Mouse (Mus musculus): ENCODE results near the gene Sf3a2. TPM values are rescaled to one million over a fixed set of nuclear protein-coding genes. Genes with fewer than 3 reads are reported as not detected.
A peak's percentile ranks its signal among the peaks of the same experiment; 100 is the strongest.

Gene Sf3a2
- polyA plus RNA-seq, 1 experiment from 2014 or later, result 84.4 TPM

DNA sequence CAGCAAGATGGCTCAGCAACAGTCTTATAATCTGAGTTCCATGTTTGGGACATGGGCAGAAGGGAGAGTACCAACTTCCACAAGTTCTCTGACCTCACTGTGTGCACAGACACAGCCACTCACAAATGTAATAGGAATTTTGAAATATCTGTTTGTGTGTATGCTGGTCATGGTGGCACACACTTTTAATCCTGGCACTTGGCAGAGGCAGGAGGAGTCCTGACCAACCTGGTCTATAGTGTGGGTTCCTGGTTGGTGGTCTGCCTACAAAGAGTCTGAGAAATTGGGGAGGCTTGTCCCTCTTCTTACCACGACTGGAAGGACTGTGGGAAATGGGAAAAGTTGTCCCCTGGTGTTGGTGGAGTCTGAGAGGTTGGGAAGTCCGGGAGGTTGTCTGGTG is 41.5 kb upstream of the Sf3a2 start:
- H3K27me3 ChIP-seq (ENCODE audit: control insufficient read depth, insufficient read depth, low read length), result no peaks in the 10 kb centered on the region
- no peak overlapping the region for H3K27ac ChIP-seq (ENCODE audit: low read depth, low read length)
- ATAC-seq (ENCODE audit: low FRiP score) (no peak), DNase-seq (ENCODE audit: low spot score) (no peak)
- peak overlapping the region; percentile 99 for H3K4me3 ChIP-seq (ENCODE audit: low read depth, low read length)
- peaks cover 18% of the 10 kb centered on the region for H3K4me1 ChIP-seq (replicated peaks; ENCODE audit: control insufficient read depth, insufficient read depth, low read length)
- no peaks in the 10 kb centered on the region for H3K9me3 ChIP-seq (ENCODE audit: control insufficient read depth, low read length)
- H3K9ac ChIP-seq (ENCODE audit: low read depth, low read length), result 0 out of 2 replicates have a peak overlapping the region, but pooled peaks have one; percentile 8
- WGBS, result 59% methylated on average over 2 of the region's 2 CpGs
- H3K4me2 ChIP-seq (replicated peaks; ENCODE audit: low read depth, low read length), result peak overlapping the region; percentile 97
- no peaks in the 10 kb centered on the region for H3K36me3 ChIP-seq (ENCODE audit: control insufficient read depth, insufficient read depth, low read length)

- H3K4me3 ChIP-seq (ENCODE audit: low read depth, low read length), result no peak overlapping the region
- DNase-seq (ENCODE audit: low spot score) (no peak), ATAC-seq (ENCODE audit: low FRiP score) (no peak)
- 85% methylated on average over 4 of the region's 4 CpGs for WGBS
- peaks cover 15% of the 10 kb centered on the region for H3K4me1 ChIP-seq (replicated peaks; ENCODE audit: control insufficient read depth, insufficient read depth, low read length)
- 0 out of 2 replicates have a peak overlapping the region, but pooled peaks have one; percentile 8 for H3K9ac ChIP-seq (ENCODE audit: low read depth, low read length)
- H3K27me3 ChIP-seq (ENCODE audit: control insufficient read depth, insufficient read depth, low read length), result no peaks in the 10 kb centered on the region
- no peak overlapping the region for H3K27ac ChIP-seq (ENCODE audit: low read depth, low read length)
- H3K4me2 ChIP-seq (replicated peaks; ENCODE audit: low read depth, low read length), result peak overlapping the region; percentile 97; the same call in 1 of the 2 replicates
- H3K36me3 ChIP-seq (ENCODE audit: control insufficient read depth, insufficient read depth, low read length), result no peaks in the 10 kb centered on the region
- no peaks in the 10 kb centered on the region for H3K9me3 ChIP-seq (ENCODE audit: control insufficient read depth, low read length)
Observed at GRCm38 (mm10) chr10:80756967-80757366, 41.0 kb upstream of the Sf3a2 start.

- ATAC-seq (ENCODE audit: low FRiP score) (no peak), DNase-seq (ENCODE audit: low spot score) (peak; percentile 53)
- no peaks in the 10 kb centered on the region for H3K9me3 ChIP-seq (ENCODE audit: control insufficient read depth, low read length)
- no peaks in the 10 kb centered on the region for H3K27me3 ChIP-seq (ENCODE audit: control insufficient read depth, insufficient read depth, low read length)
- H3K4me3 ChIP-seq (ENCODE audit: low read depth, low read length), result no peak overlapping the region
- H3K4me1 ChIP-seq (replicated peaks; ENCODE audit: control insufficient read depth, insufficient read depth, low read length), result peaks cover 11% of the 10 kb centered on the region; the same call in 1 of the 2 replicates
- H3K27ac ChIP-seq (ENCODE audit: low read depth, low read length), result no peak overlapping the region
- 42% methylated on average over 5 of the region's 5 CpGs for WGBS
- no peak overlapping the region for H3K9ac ChIP-seq (ENCODE audit: low read depth, low read length)
- no peaks in the 10 kb centered on the region for H3K36me3 ChIP-seq (ENCODE audit: control insufficient read depth, insufficient read depth, low read length)
- no peak overlapping the region for H3K4me2 ChIP-seq (replicated peaks; ENCODE audit: low read depth, low read length)
Observed at GRCm38 (mm10) chr10:80757717-80758116, 40.3 kb upstream of the Sf3a2 start.

DNA sequence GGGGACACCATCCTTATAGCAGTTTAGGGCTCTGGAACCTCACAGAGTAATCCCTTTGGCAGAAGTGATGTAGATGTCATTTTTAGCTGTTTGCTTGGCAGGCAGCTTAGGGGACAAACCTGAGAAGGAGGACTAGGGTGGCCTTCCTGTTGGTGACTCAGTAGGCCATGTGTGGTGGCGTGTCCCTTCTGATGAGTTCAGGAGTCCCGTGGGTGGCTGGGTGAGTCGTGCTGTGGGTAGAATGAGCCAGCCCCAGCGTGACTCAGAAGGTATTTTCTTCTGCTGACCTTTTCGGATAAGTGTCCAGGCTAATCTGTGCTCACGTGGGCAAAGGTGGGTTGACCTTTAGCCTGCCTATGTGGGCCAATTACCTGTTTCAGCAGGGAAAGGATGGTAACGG is 39.3 kb upstream of the Sf3a2 start:
- ATAC-seq (ENCODE audit: low FRiP score) (no peak), DNase-seq (ENCODE audit: low spot score) (no peak)

DNA sequence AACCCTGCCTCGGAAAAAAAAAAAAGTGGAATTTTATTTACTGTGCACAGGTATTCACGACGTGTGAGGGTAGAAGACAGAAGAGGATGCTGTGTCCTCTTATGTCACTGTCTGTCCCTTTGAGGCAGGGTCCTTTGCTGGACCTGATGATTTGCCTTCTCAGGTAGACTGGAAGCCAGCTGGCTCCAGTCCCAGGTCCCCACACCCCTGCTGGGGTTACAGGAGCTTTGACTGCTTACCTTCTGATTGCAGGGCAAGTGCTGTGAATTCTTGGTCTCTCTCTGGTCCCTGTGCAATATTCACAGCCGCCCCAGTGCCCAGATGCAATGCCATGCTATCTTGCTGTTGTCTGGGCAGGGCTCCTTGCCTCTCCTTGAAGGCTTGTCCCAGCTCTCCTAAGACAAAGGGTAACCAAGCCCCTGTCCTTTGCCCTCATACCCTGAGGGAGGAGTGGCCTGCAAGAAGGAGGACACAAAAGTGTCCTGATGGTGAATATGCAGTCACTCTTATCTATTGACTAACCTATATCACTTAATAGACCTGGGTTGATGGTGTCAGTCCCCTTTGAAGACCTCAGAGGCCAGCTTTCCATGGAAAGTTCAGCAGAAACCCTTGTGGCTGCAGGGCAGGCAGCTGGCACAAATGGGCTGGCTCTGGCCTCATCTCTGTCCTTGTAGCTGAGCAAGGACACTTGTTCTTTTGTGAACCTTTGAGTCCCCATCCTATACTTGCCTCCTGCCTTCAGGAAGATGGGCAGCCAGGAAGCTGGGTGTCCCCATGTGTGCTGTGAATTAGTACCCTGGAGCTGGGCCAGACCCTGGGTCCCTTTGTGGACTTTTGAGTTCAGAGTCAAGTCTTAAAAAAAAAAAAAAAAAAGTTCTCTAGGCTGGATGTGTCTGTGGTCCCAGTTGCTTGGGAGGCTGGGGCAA is 37.1 kb upstream of the Sf3a2 start:
- 88% methylated on average over 4 of the region's 4 CpGs for WGBS
- no peaks in the 10 kb centered on the region for H3K36me3 ChIP-seq (ENCODE audit: control insufficient read depth, insufficient read depth, low read length)
- no peak overlapping the region for H3K9ac ChIP-seq (ENCODE audit: low read depth, low read length)
- DNase-seq (ENCODE audit: low spot score), result no peak
- no peak for ATAC-seq (ENCODE audit: low FRiP score)
- peaks cover 11% of the 10 kb centered on the region; the same call in 1 of the 2 replicates for H3K4me1 ChIP-seq (replicated peaks; ENCODE audit: control insufficient read depth, insufficient read depth, low read length)
- H3K4me2 ChIP-seq (replicated peaks; ENCODE audit: low read depth, low read length), result no peak overlapping the region
- H3K27me3 ChIP-seq (ENCODE audit: control insufficient read depth, insufficient read depth, low read length), result no peaks in the 10 kb centered on the region
- H3K9me3 ChIP-seq (ENCODE audit: control insufficient read depth, low read length), result no peaks in the 10 kb centered on the region
- H3K4me3 ChIP-seq (ENCODE audit: low read depth, low read length), result no peak overlapping the region
- H3K27ac ChIP-seq (ENCODE audit: low read depth, low read length), result no peak overlapping the region

More for the DNA sequence above, 39.3 kb upstream of the Sf3a2 start:
- Histone ChIP-seq H3K9ac (ENCODE audit: low read depth, low read length) (no peak overlapping the region), H3K36me3 (ENCODE audit: control insufficient read depth, insufficient read depth, low read length) (no peaks in the 10 kb centered on the region), H3K27ac (ENCODE audit: low read depth, low read length) (no peak overlapping the region), H3K27me3 (ENCODE audit: control insufficient read depth, insufficient read depth, low read length) (no peaks in the 10 kb centered on the region), H3K9me3 (ENCODE audit: control insufficient read depth, low read length) (no peaks in the 10 kb centered on the region), H3K4me1 (replicated peaks; ENCODE audit: control insufficient read depth, insufficient read depth, low read length) (peaks cover 11% of the 10 kb centered on the region; the same call in 1 of the 2 replicates), H3K4me3 (ENCODE audit: low read depth, low read length) (no peak overlapping the region), H3K4me2 (replicated peaks; ENCODE audit: low read depth, low read length) (no peak overlapping the region)
- WGBS, result 91% methylated on average over 7 of the region's 7 CpGs

DNA sequence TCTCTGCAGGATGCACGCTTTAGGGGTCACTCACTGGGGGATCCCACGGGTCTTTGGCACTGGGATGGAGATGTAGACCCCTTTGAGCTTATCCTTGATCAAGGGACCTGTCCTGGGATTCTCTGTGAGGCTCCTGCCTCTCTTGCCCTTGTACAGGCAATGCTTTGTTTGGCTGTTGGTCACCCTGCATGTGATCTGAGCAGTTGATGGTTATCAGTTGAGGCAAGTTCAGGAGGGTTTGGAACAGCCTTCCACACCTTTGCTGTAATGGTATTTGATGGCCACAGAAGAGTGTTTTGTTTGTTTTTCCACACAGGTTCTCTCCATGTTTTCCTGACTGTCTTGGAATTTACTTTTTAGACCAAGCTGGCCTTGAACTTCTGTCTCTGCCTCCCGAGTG is 36.2 kb upstream of the Sf3a2 start:
- H3K27me3 ChIP-seq (ENCODE audit: control insufficient read depth, insufficient read depth, low read length), result no peaks in the 10 kb centered on the region
- no peaks in the 10 kb centered on the region for H3K36me3 ChIP-seq (ENCODE audit: control insufficient read depth, insufficient read depth, low read length)
- H3K27ac ChIP-seq (ENCODE audit: low read depth, low read length), result no peak overlapping the region
- 71% methylated on average over 3 of the region's 3 CpGs for whole genome bisulfite sequencing
- no peak overlapping the region for H3K4me2 ChIP-seq (replicated peaks; ENCODE audit: low read depth, low read length)
- DNase-seq (ENCODE audit: low spot score), result no peak
- no peak overlapping the region for H3K9ac ChIP-seq (ENCODE audit: low read depth, low read length)
- no peak overlapping the region for H3K4me3 ChIP-seq (ENCODE audit: low read depth, low read length)
- H3K9me3 ChIP-seq (ENCODE audit: control insufficient read depth, low read length), result no peaks in the 10 kb centered on the region
- no peak for ATAC-seq (ENCODE audit: low FRiP score)
- H3K4me1 ChIP-seq (replicated peaks; ENCODE audit: control insufficient read depth, insufficient read depth, low read length), result peaks cover 6% of the 10 kb centered on the region; the same call in 1 of the 2 replicates

GRCm38 (mm10) chr10:80763502-80763901 is 34.5 kb upstream of the Sf3a2 start:
- WGBS, result 100% methylated on average over 2 of the region's 2 CpGs
- no peaks in the 10 kb centered on the region for H3K36me3 ChIP-seq (ENCODE audit: control insufficient read depth, insufficient read depth, low read length)
- ATAC-seq (ENCODE audit: low FRiP score) (no peak), DNase-seq (ENCODE audit: low spot score) (no peak)
- no peaks in the 10 kb centered on the region for H3K9me3 ChIP-seq (ENCODE audit: control insufficient read depth, low read length)
- no peak overlapping the region for H3K27ac ChIP-seq (ENCODE audit: low read depth, low read length)
- H3K4me3 ChIP-seq (ENCODE audit: low read depth, low read length), result no peak overlapping the region
- H3K27me3 ChIP-seq (ENCODE audit: control insufficient read depth, insufficient read depth, low read length), result no peaks in the 10 kb centered on the region
- H3K4me2 ChIP-seq (replicated peaks; ENCODE audit: low read depth, low read length), result no peak overlapping the region
- H3K4me1 ChIP-seq (replicated peaks; ENCODE audit: control insufficient read depth, insufficient read depth, low read length), result no peaks in the 10 kb centered on the region
- no peak overlapping the region for H3K9ac ChIP-seq (ENCODE audit: low read depth, low read length)

- no peak for ATAC-seq (ENCODE audit: low FRiP score)
- no peak overlapping the region for H3K27ac ChIP-seq (ENCODE audit: low read depth, low read length)
- no peaks in the 10 kb centered on the region for H3K4me1 ChIP-seq (replicated peaks; ENCODE audit: control insufficient read depth, insufficient read depth, low read length)
- 0 out of 2 replicates have a peak, but pooled peaks cover 3% of the 10 kb centered on the region for H3K36me3 ChIP-seq (ENCODE audit: control insufficient read depth, insufficient read depth, low read length)
- 83% methylated on average over 2 of the region's 2 CpGs for WGBS
- H3K9ac ChIP-seq (ENCODE audit: low read depth, low read length), result no peak overlapping the region
- H3K4me2 ChIP-seq (replicated peaks; ENCODE audit: low read depth, low read length), result no peak overlapping the region
- no peak overlapping the region for H3K4me3 ChIP-seq (ENCODE audit: low read depth, low read length)
- H3K9me3 ChIP-seq (ENCODE audit: control insufficient read depth, low read length), result no peaks in the 10 kb centered on the region
- no peak for DNase-seq (ENCODE audit: low spot score)
- no peaks in the 10 kb centered on the region for H3K27me3 ChIP-seq (ENCODE audit: control insufficient read depth, insufficient read depth, low read length)
Observed at GRCm38 (mm10) chr10:80765746-80766145, 32.3 kb upstream of the Sf3a2 start.

Data from hindbrain, embryonic 11.5 days (tissue).